Mouse (Mus musculus) macrophage (primary cell): ENCODE data around the gene Rnf225. TPM values are rescaled to one million over a fixed set of nuclear protein-coding genes. Genes with fewer than 3 reads are reported as not detected.

Experiments used
- polyA plus RNA-seq: library from polyadenylated mRNA; stranded (reverse); fragments of 250-400 nt; gene quantifications from 3 replicates; pipeline ENCODE4 v1.2.4, GENCODE M21; 2018; ENCODE audit warnings: inconsistent platforms

Gene Rnf225
- polyA plus RNA-seq, 1 experiment from 2014 or later = not detected

Other genes with a start within 250 kb of the Rnf225 start
- not detected in 3 replicates for gene Vmn2r55, start 242.4 kb upstream of the Rnf225 start, polyA plus RNA-seq
- not detected in 3 replicates for gene Vmn2r56, start 192.4 kb upstream of the Rnf225 start, polyA plus RNA-seq
- 0.43 to 1.0 TPM (median 0.47 TPM) in 3 replicates for gene Zscan18, start 123.8 kb upstream of the Rnf225 start, polyA plus RNA-seq
- gene Zfp329, start 108.6 kb upstream of the Rnf225 start, polyA plus RNA-seq = 6.3 to 6.9 TPM (median 6.3 TPM) in 3 replicates
- 17.3 to 21.6 TPM (median 21.1 TPM) in 3 replicates for gene Zfp110, start 92.7 kb upstream of the Rnf225 start, polyA plus RNA-seq
- gene Zfp128, start 46.2 kb upstream of the Rnf225 start, polyA plus RNA-seq = 1.6 to 2.1 TPM (median 1.9 TPM) in 3 replicates
- gene Zscan22, start 29.6 kb upstream of the Rnf225 start, polyA plus RNA-seq = 5.2 to 9.0 TPM (median 7.8 TPM) in 3 replicates
- gene Rps5, start 5.1 kb upstream of the Rnf225 start, polyA plus RNA-seq = 260 to 917 TPM (median 815 TPM) in 3 replicates
- gene Zfp324, start 38.4 kb downstream of the Rnf225 start, polyA plus RNA-seq = 3.0 to 3.7 TPM (median 3.1 TPM) in 3 replicates
- 1.6 to 1.8 TPM (median 1.7 TPM) in 3 replicates for gene Zfp446, start 50.4 kb downstream of the Rnf225 start, polyA plus RNA-seq
- gene Slc27a5, start 70.8 kb downstream of the Rnf225 start, polyA plus RNA-seq = not detected in 3 replicates
- 64.2 to 120 TPM (median 85.7 TPM) in 3 replicates for gene Trim28, start 71.7 kb downstream of the Rnf225 start, polyA plus RNA-seq
- gene Zbtb45, start 82.6 kb downstream of the Rnf225 start, polyA plus RNA-seq = 7.4 to 11.7 TPM (median 11.4 TPM) in 3 replicates
- 186 to 358 TPM (median 214 TPM) in 3 replicates for gene Chmp2a, start 107.4 kb downstream of the Rnf225 start, polyA plus RNA-seq
- 132 to 209 TPM (median 195 TPM) in 3 replicates for gene Ube2m, start 110.9 kb downstream of the Rnf225 start, polyA plus RNA-seq
- 0.28 to 0.98 TPM (median 0.39 TPM) in 3 replicates for gene Mzf1, start 127.3 kb downstream of the Rnf225 start, polyA plus RNA-seq
- gene Vmn1r85, start 167.8 kb downstream of the Rnf225 start, polyA plus RNA-seq = not detected in 3 replicates
- not detected in 3 replicates for gene Vmn1r86, start 192.5 kb downstream of the Rnf225 start, polyA plus RNA-seq
- gene Vmn1r87, start 212.7 kb downstream of the Rnf225 start, polyA plus RNA-seq = not detected in 3 replicates
- gene Vmn1r88, start 232.2 kb downstream of the Rnf225 start, polyA plus RNA-seq = not detected in 3 replicates